Mouse (Mus musculus) E14TG2a.4 (cell line): Measurements from ENCODE around the gene Atf6.

ENCODE experiments used
- CTCF ChIP-seq: conservative IDR thresholded peaks from 2 replicates; pipeline ENCODE4 v1.5.1; 2014; ENCODE audit warnings: low read length
- NANOG ChIP-seq: IDR thresholded peaks from 2 replicates; pipeline ENCODE4 v1.6.1; 2014; ENCODE audit warnings: borderline replicate concordance, low read length, mixed read lengths
- POU5F1 ChIP-seq: IDR thresholded peaks from 2 replicates; pipeline ENCODE4 v1.6.1; 2014; ENCODE audit warnings: low read length, borderline replicate concordance

- no peak for TF ChIP-seq CTCF
- no peak for TF ChIP-seq NANOG
- no peak for TF ChIP-seq POU5F1
Observed at GRCm38 (mm10) chr1:170657643-170658314, 209.8 kb downstream of the Atf6 start.
